Mouse (Mus musculus) intestine, postnatal 0 days (tissue): ENCODE measurements around the gene Traf3ip1. TPM values are rescaled to one million over a fixed set of nuclear protein-coding genes. Genes with fewer than 3 reads are reported as not detected.

Experiments
- ATAC-seq: fragments of 200-750 bp; cut with Nextera tagmentation; 2 replicates; pipeline ENCODE4 v1.8.0; 2017; ENCODE audit warnings: mild to moderate bottlenecking, moderate TSS enrichment, moderate library complexity
- H3K27ac ChIP-seq: fragments of 300-500 bp; sonication (generic); 2 replicates; pipeline ENCODE4 v1.5.1; 2014; ENCODE audit warnings: mild to moderate bottlenecking, low read depth, low read length, moderate library complexity
- H3K27me3 ChIP-seq: fragments of 300-500 bp; sonication (generic); replicated peaks from 2 replicates; pipeline ENCODE4 v1.6.1; 2014; ENCODE audit warnings: low read length, mixed read lengths; ENCODE audit not compliant: control insufficient read depth, insufficient read depth
- H3K36me3 ChIP-seq: fragments of 300-500 bp; sonication (generic); 2 replicates; pipeline ENCODE4 v1.6.1; 2014; ENCODE audit warnings: mild to moderate bottlenecking, moderate library complexity; ENCODE audit not compliant: control insufficient read depth, insufficient read depth
- H3K4me1 ChIP-seq: fragments of 300-500 bp; sonication (generic); replicated peaks from 2 replicates; pipeline ENCODE4 v1.6.1; 2014; ENCODE audit warnings: antibody characterized with exemption, low read length, mixed read lengths; ENCODE audit not compliant: control insufficient read depth, insufficient read depth
- H3K4me2 ChIP-seq: fragments of 300-500 bp; sonication (generic); replicated peaks from 2 replicates; pipeline ENCODE4 v1.6.1; 2014; ENCODE audit warnings: low read depth, mild to moderate bottlenecking, moderate library complexity
- H3K4me3 ChIP-seq: fragments of 300-500 bp; sonication (generic); 2 replicates; pipeline ENCODE4 v1.5.1; 2014; ENCODE audit warnings: low read depth, low read length
- H3K9ac ChIP-seq: fragments of 300-500 bp; sonication (generic); 2 replicates; pipeline ENCODE4 v1.6.1; 2014; ENCODE audit warnings: mild to moderate bottlenecking, low read depth, low read length
- H3K9me3 ChIP-seq: fragments of 300-500 bp; sonication (generic); 2 replicates; pipeline ENCODE4 v1.6.1; 2016; ENCODE audit warnings: mixed run types; ENCODE audit not compliant: control insufficient read depth
- CTCF ChIP-seq: sonication (generic); IDR thresholded peaks from 2 replicates; pipeline ENCODE4 v1.5.1; 2016; ENCODE audit warnings: low read depth, mild to moderate bottlenecking, control low read depth, antibody characterized with exemption, moderate library complexity
- WGBS: fragments of 180-500 bp; shearing (Covaris S2); extraction: QIAGEN DNeasy Blood & Tissue Kit; methylation state at CpG from one replicate; pipeline ENCODE4 v1.1.7; 2014; 5-methylcytosine and 5-hydroxymethylcytosine counted together
- polyA plus RNA-seq: library from polyadenylated mRNA; unstranded; fragments of >200 nt; fragmentation: Nextera tagmentation; extraction: Ambion mirVana; gene quantifications from 2 replicates; pipeline ENCODE4 v1.2.1, GENCODE M21; 2015

The Traf3ip1 gene
- polyA plus RNA-seq, 1 experiment from 2014 or later = 3.7 TPM

DNA sequence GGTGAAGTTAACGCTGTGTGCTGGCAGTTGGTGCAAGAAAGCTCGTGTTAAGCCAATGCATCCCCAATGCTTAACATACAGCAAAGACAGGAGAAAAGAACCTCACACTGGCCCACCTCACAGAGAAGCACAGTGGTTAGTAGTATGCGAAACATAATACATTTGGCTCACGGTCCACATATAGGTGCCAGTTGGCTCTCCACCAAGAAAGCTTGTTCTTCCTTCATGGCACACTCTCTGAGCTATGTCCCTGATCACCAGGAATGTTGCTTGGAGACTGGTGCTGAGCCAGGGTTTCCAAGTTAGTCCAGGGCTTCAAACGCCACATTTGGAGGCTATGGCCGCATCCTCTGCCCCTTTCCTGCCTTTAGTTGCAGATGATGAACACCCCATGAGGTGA lies 66.8 kb downstream of the Traf3ip1 start:
- H3K4me2 ChIP-seq = no peak overlapping the region
- H3K9ac ChIP-seq = no peak overlapping the region
- no peak overlapping the region for H3K4me3 ChIP-seq
- no peaks in the 10 kb centered on the region for H3K27me3 ChIP-seq
- no peaks in the 10 kb centered on the region for H3K4me1 ChIP-seq
- peaks cover 9% of the 10 kb centered on the region for H3K36me3 ChIP-seq
- WGBS = 87% methylated on average over 6 of the region's 6 CpGs
- no peaks in the 10 kb centered on the region for H3K9me3 ChIP-seq
- no peak overlapping the region for H3K27ac ChIP-seq
- ATAC-seq = no peak
- TF ChIP-seq CTCF = no peak

DNA sequence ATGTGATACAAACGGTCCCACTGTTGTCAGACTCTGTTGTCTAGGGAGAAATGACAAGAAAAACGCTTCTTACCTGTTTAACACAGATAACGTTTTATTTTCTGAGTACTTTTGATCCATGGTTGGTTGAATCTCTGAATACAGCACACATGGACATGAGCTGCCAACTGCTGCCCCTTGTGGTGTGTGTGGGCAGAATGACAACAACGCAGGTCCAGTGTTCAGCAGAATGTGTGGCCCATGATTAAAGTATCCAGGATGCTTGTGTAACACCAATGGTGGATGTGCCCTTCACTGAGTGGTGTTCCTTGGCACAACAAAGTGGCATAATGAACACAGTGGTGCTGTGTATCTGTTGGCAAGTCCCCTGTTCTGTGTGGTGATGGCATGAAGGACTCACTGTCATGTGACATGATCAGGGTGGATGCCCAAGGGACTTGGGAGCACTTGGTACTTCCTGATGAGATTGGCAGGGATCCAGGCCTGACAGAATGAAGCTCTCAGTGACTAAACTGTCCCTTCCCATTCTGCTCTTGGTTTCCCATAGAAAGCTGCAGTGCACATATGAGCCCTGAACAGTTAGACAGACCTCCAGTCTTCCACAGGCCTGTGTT lies 68.6 kb downstream of the Traf3ip1 start:
- 84% methylated on average over 4 of the region's 4 CpGs for WGBS
- H3K36me3 ChIP-seq = no peaks in the 10 kb centered on the region; the same call in 1 of the 2 replicates
- no peak overlapping the region for H3K4me3 ChIP-seq
- no peak overlapping the region for H3K9ac ChIP-seq
- H3K4me2 ChIP-seq = no peak overlapping the region
- no peaks in the 10 kb centered on the region for H3K27me3 ChIP-seq
- H3K4me1 ChIP-seq = no peaks in the 10 kb centered on the region
- ATAC-seq = no peak
- no peaks in the 10 kb centered on the region for H3K9me3 ChIP-seq
- peak; percentile 28; the same call in 1 of the 2 replicates for TF ChIP-seq CTCF
- H3K27ac ChIP-seq = no peak overlapping the region

DNA sequence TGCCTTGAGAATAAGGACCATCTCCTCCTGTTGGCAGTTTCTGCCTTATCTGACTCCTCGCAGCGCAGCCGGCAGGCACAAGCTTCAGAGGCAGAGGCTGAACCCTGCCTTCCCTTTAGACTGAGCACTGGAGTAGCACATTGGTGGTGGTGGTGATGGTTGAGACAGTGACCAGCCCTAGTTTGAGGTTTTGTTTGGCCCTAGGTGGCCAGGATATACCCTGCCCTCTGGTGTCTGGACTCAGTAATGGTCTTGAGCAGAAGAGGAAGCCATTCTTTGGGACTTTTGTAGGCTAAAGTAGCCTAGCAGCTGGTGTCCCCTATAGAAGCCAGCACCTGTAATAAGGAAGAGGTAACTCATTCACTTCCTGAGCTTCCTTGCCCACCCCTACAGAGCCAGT lies 69.6 kb downstream of the Traf3ip1 start:
- Histone ChIP-seq H3K9ac (no peak overlapping the region), H3K4me1 (no peaks in the 10 kb centered on the region), H3K4me2 (no peak overlapping the region), H3K27me3 (no peaks in the 10 kb centered on the region), H3K36me3 (no peaks in the 10 kb centered on the region), H3K4me3 (no peak overlapping the region), H3K9me3 (no peaks in the 10 kb centered on the region), H3K27ac (no peak overlapping the region)
- no peak for ATAC-seq
- TF ChIP-seq CTCF = peak; percentile 74
- 54% methylated on average over 3 of the region's 3 CpGs for WGBS

DNA sequence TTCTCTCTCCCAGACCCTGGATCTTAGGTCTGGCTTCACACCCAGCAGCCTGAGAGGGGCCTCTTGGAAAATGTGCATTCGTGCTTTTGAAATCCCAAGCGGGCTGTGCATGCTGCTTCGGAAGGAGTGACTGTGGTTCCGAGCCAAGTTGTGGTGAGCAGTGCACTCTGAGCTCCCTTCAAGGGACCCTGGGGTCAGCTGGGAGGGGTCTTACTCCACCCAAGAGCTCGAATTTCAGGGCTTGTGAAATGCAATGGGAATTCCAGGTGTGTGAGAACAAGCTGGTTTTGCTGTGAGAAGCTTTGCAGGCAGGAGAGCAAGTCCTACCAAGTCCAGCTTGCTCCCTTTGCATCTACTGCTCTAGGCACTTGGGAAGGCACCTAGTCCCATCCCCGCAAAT lies 70.2 kb downstream of the Traf3ip1 start:
- no peak overlapping the region for H3K9ac ChIP-seq
- no peak overlapping the region for H3K4me2 ChIP-seq
- H3K4me3 ChIP-seq = no peak overlapping the region
- TF ChIP-seq CTCF = no peak
- no peaks in the 10 kb centered on the region for H3K4me1 ChIP-seq
- ATAC-seq = no peak
- no peak overlapping the region for H3K27ac ChIP-seq
- H3K27me3 ChIP-seq = no peaks in the 10 kb centered on the region
- WGBS = 50% methylated on average over 6 of the region's 6 CpGs
- H3K9me3 ChIP-seq = no peaks in the 10 kb centered on the region
- H3K36me3 ChIP-seq = no peaks in the 10 kb centered on the region

DNA sequence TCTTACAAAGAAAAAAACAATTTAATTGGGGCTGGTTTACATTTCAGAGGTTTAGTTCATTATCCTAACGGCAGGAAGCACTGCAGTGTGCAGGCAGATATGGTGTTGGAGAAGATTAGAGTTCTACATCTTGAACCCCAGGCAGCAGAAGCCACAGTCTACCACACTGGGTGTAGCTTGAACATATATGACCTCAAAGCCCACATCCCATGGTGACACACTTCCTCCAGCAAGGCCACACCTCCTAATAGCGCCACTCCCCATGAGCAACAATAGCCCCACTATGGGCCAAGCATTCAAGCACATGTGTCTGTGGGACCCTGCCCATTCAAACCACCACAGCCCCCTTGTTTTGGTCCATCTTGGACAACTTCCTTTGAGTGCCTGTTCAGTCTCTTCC lies 72.8 kb downstream of the Traf3ip1 start:
- H3K9ac ChIP-seq = no peak overlapping the region
- H3K9me3 ChIP-seq = no peaks in the 10 kb centered on the region
- no peak overlapping the region for H3K4me3 ChIP-seq
- no peaks in the 10 kb centered on the region for H3K4me1 ChIP-seq
- no peak for TF ChIP-seq CTCF
- no peak overlapping the region for H3K27ac ChIP-seq
- 83% methylated on average over 2 of the region's 2 CpGs for WGBS
- ATAC-seq = no peak
- H3K36me3 ChIP-seq = no peaks in the 10 kb centered on the region
- H3K27me3 ChIP-seq = no peaks in the 10 kb centered on the region
- no peak overlapping the region for H3K4me2 ChIP-seq

DNA sequence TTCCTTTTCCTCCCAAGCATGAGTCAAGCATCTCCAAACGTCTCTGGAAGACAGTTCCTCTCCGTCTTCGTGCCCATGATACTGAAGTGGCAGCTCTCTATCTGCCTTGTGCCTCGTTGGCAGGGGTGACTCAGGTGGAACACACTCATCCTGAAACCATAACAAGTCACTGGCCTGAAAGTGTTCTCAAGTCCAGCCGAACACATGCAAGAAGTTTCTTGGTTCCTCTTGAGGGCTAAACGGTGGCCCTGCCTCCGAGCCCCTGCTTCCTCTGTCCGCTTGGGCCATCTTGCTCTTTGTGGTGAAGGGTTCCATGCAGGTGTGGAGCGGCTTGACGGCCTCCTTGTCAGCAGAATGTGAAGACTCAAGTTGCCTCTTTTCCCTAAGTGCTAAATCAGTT lies 78.0 kb downstream of the Traf3ip1 start:
- Histone ChIP-seq H3K27me3 (no peaks in the 10 kb centered on the region), H3K9me3 (no peaks in the 10 kb centered on the region), H3K4me2 (no peak overlapping the region), H3K4me1 (no peaks in the 10 kb centered on the region), H3K36me3 (no peaks in the 10 kb centered on the region), H3K4me3 (no peak overlapping the region), H3K9ac (no peak overlapping the region), H3K27ac (no peak overlapping the region)
- TF ChIP-seq CTCF = no peak
- 77% methylated on average over 10 of the region's 10 CpGs for WGBS
- no peak for ATAC-seq

DNA sequence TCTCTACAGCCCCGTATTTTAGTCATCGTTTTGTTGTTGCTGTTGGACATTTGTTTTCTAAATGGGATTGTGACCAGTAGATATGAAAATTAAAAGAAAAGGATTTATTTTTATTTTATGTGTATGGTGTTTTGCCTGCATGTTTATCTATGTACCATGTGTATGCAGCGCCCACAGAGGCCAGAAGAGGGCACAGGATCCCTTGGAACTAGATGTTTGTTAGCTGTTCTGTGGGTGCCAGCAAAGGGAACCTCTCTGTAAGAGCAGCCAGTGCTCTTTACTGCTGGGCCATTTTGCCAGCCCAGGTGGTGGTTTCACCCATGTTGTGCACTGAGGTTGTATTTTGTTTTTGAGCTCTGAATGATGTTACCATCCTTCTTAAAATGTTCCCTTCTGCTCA lies 79.8 kb downstream of the Traf3ip1 start:
- no peaks in the 10 kb centered on the region for H3K4me1 ChIP-seq
- H3K9ac ChIP-seq = no peak overlapping the region
- no peak for ATAC-seq
- H3K9me3 ChIP-seq = no peaks in the 10 kb centered on the region
- no peaks in the 10 kb centered on the region for H3K36me3 ChIP-seq
- WGBS = 67% methylated on average over 3 of the region's 3 CpGs
- no peaks in the 10 kb centered on the region for H3K27me3 ChIP-seq
- H3K27ac ChIP-seq = no peak overlapping the region
- no peak overlapping the region for H3K4me2 ChIP-seq
- peak; percentile 83 for TF ChIP-seq CTCF
- H3K4me3 ChIP-seq = no peak overlapping the region
